Mouse (Mus musculus) intestine, postnatal 0 days (tissue): Measurements from ENCODE around the gene Fuca1. TPM values are rescaled to one million over a fixed set of nuclear protein-coding genes. Genes with fewer than 3 reads are reported as not detected.

Source experiments
- ATAC-seq: fragments of 200-750 bp; cut with Nextera tagmentation; 2 replicates; pipeline ENCODE4 v1.8.0; 2017; ENCODE audit warnings: mild to moderate bottlenecking, moderate TSS enrichment, moderate library complexity
- H3K27ac ChIP-seq: fragments of 300-500 bp; sonication (generic); 2 replicates; pipeline ENCODE4 v1.5.1; 2014; ENCODE audit warnings: mild to moderate bottlenecking, low read depth, low read length, moderate library complexity
- H3K27me3 ChIP-seq: fragments of 300-500 bp; sonication (generic); replicated peaks from 2 replicates; pipeline ENCODE4 v1.6.1; 2014; ENCODE audit warnings: low read length, mixed read lengths; ENCODE audit not compliant: control insufficient read depth, insufficient read depth
- H3K36me3 ChIP-seq: fragments of 300-500 bp; sonication (generic); 2 replicates; pipeline ENCODE4 v1.6.1; 2014; ENCODE audit warnings: mild to moderate bottlenecking, moderate library complexity; ENCODE audit not compliant: control insufficient read depth, insufficient read depth
- H3K4me1 ChIP-seq: fragments of 300-500 bp; sonication (generic); replicated peaks from 2 replicates; pipeline ENCODE4 v1.6.1; 2014; ENCODE audit warnings: antibody characterized with exemption, low read length, mixed read lengths; ENCODE audit not compliant: control insufficient read depth, insufficient read depth
- H3K4me2 ChIP-seq: fragments of 300-500 bp; sonication (generic); replicated peaks from 2 replicates; pipeline ENCODE4 v1.6.1; 2014; ENCODE audit warnings: low read depth, mild to moderate bottlenecking, moderate library complexity
- H3K4me3 ChIP-seq: fragments of 300-500 bp; sonication (generic); 2 replicates; pipeline ENCODE4 v1.5.1; 2014; ENCODE audit warnings: low read depth, low read length
- H3K9ac ChIP-seq: fragments of 300-500 bp; sonication (generic); 2 replicates; pipeline ENCODE4 v1.6.1; 2014; ENCODE audit warnings: mild to moderate bottlenecking, low read depth, low read length
- H3K9me3 ChIP-seq: fragments of 300-500 bp; sonication (generic); 2 replicates; pipeline ENCODE4 v1.6.1; 2016; ENCODE audit warnings: mixed run types; ENCODE audit not compliant: control insufficient read depth
- CTCF ChIP-seq: sonication (generic); IDR thresholded peaks from 2 replicates; pipeline ENCODE4 v1.5.1; 2016; ENCODE audit warnings: low read depth, mild to moderate bottlenecking, control low read depth, antibody characterized with exemption, moderate library complexity
- WGBS: fragments of 180-500 bp; shearing (Covaris S2); extraction: QIAGEN DNeasy Blood & Tissue Kit; methylation state at CpG from one replicate; pipeline ENCODE4 v1.1.7; 2014; 5-methylcytosine and 5-hydroxymethylcytosine counted together
- polyA plus RNA-seq: library from polyadenylated mRNA; unstranded; fragments of >200 nt; fragmentation: Nextera tagmentation; extraction: Ambion mirVana; gene quantifications from 2 replicates; pipeline ENCODE4 v1.2.1, GENCODE M21; 2015

Fuca1 gene
- polyA plus RNA-seq, 1 experiment from 2014 or later: 717 TPM

GRCm38 (mm10) chr4:135904810-135905209, 15.7 kb upstream of the Fuca1 start:
- Histone ChIP-seq H3K27ac (no peak overlapping the region), H3K36me3 (no peaks in the 10 kb centered on the region), H3K9me3 (no peaks in the 10 kb centered on the region), H3K27me3 (no peaks in the 10 kb centered on the region), H3K4me3 (no peak overlapping the region), H3K4me2 (no peak overlapping the region), H3K4me1 (no peaks in the 10 kb centered on the region), H3K9ac (no peak overlapping the region)
- WGBS: 38% methylated on average over 1 of the region's 1 CpGs
- TF ChIP-seq CTCF: no peak
- no peak for ATAC-seq

GRCm38 (mm10) chr4:135906633-135907032, 13.9 kb upstream of the Fuca1 start:
- Histone ChIP-seq H3K4me2 (no peak overlapping the region), H3K27ac (no peak overlapping the region), H3K27me3 (no peaks in the 10 kb centered on the region), H3K9ac (no peak overlapping the region), H3K9me3 (no peaks in the 10 kb centered on the region), H3K4me1 (no peaks in the 10 kb centered on the region), H3K4me3 (no peak overlapping the region), H3K36me3 (no peaks in the 10 kb centered on the region)
- no peak for ATAC-seq
- no peak for TF ChIP-seq CTCF
- WGBS: 76% methylated on average over 3 of the region's 3 CpGs

DNA sequence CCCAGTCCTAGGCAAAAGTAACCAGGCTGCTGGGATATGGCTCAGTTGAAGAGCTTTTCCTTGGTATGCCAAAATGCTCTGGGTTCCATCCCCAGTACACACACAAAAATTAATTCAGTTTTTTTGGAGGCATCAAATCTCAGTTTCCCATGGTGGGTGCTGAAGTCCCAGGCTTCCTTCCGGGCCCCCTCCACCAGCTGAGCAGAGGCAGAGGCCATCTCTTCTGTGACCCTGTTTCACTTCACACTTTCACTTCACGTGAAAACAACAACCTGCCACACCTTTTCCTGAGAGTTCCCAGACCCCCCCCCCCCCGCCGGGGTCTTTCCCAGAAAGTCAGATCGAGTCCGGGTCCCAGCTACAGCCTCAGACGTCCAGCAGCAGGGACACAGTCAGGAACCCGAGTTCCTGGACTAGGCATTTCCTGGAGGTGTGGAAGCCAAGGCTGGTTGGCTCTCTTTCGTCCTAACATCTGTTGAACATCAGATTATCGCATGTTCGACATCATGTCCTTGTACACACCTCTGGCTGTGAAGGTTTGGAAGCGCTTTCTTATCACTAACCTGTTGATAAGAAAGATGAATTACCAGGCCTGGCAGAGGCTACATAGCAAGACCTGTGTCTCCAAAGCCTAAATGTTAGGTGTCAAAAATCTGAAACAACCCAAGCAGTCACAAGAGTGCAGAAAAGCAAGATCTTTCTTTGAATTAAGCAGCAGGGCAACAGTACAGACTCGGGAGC, 11.0 kb upstream of the Fuca1 start:
- WGBS: 32% methylated on average over 13 of the region's 13 CpGs
- H3K27ac ChIP-seq: no peak overlapping the region

DNA sequence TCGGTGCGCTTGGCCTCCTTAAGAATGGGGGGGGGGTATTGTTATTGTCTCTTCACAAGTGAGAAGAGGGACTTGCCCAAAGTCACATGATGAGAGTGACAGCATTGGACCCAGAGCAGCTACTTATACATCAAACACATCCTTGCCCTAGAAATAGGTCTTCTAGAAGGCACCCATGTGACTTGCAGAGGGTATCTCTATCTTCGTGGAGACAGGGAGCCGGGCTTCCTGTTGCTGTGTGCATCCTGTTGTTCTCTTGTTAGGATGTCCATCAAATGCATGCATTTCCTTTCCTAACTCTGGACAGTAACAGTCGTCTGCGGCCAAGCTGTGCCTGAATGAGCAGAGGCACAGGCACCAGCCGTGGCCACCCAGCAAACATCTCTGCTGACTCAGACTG, 9.0 kb upstream of the Fuca1 start:
- H3K4me1 ChIP-seq: no peaks in the 10 kb centered on the region
- H3K27me3 ChIP-seq: no peaks in the 10 kb centered on the region
- no peak for ATAC-seq
- H3K9ac ChIP-seq: no peak overlapping the region
- H3K36me3 ChIP-seq: no peaks in the 10 kb centered on the region
- H3K4me2 ChIP-seq: no peak overlapping the region
- H3K27ac ChIP-seq: no peak overlapping the region
- H3K4me3 ChIP-seq: no peak overlapping the region
- WGBS: 75% methylated on average over 7 of the region's 7 CpGs
- H3K9me3 ChIP-seq: no peaks in the 10 kb centered on the region
- TF ChIP-seq CTCF: no peak

More for the DNA sequence above, 11.0 kb upstream of the Fuca1 start:
- no peaks in the 10 kb centered on the region for H3K27me3 ChIP-seq
- H3K4me1 ChIP-seq: no peaks in the 10 kb centered on the region
- no peak for TF ChIP-seq CTCF
- H3K36me3 ChIP-seq: no peaks in the 10 kb centered on the region
- no peaks in the 10 kb centered on the region for H3K9me3 ChIP-seq
- H3K4me2 ChIP-seq: no peak overlapping the region
- no peak for ATAC-seq
- no peak overlapping the region for H3K9ac ChIP-seq
- no peak overlapping the region for H3K4me3 ChIP-seq

DNA sequence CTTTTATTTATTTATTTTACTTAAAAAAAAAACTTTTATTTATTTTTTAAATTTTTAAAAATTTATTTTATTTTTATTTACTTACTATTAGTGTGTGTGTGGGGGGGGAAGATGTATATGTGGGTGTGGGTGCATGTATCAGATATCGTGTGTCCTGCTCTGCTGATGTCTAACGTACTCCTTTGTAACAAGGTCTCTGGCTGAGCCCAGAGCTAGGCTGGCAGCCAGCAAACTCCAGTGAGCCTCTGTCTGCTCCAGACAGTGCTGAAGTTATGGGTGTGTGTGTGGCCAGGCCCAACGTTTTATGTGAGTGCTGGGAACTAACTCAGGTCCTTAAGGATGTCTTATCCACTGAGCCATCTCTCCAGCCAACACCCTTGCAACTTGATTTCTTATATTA, 8.4 kb upstream of the Fuca1 start:
- Histone ChIP-seq H3K4me1 (no peaks in the 10 kb centered on the region), H3K9ac (no peak overlapping the region), H3K36me3 (no peaks in the 10 kb centered on the region), H3K4me2 (no peak overlapping the region), H3K9me3 (no peaks in the 10 kb centered on the region), H3K4me3 (no peak overlapping the region), H3K27me3 (no peaks in the 10 kb centered on the region), H3K27ac (no peak overlapping the region)
- 55% methylated on average over 3 of the region's 3 CpGs for WGBS
- TF ChIP-seq CTCF: no peak
- ATAC-seq: no peak

DNA sequence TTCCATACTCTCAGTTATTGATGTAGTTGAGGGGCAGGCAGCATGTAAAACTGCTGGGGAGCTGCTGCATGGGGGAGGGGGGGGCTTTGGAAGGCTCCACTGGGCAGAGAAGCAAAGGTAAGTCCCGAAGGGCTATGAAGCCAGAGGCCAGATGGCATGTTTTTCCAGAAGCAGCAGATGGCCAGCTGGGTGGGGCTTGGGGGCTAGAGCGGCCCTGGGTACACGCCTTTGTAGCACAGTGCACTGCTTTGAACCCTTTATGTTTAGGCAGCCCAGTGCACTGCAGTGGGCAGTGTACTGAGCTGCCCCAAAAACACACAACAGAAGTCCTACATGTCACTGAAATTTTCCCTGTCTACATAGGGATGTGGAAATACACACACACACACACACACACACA, 7.7 kb upstream of the Fuca1 start:
- no peaks in the 10 kb centered on the region for H3K9me3 ChIP-seq
- H3K27ac ChIP-seq: no peak overlapping the region
- TF ChIP-seq CTCF: no peak
- no peaks in the 10 kb centered on the region for H3K27me3 ChIP-seq
- H3K4me3 ChIP-seq: no peak overlapping the region
- no peak overlapping the region for H3K4me2 ChIP-seq
- no peak overlapping the region for H3K9ac ChIP-seq
- WGBS: 24% methylated on average over 3 of the region's 3 CpGs
- no peaks in the 10 kb centered on the region for H3K36me3 ChIP-seq
- no peak for ATAC-seq
- peaks cover 4% of the 10 kb centered on the region; the same call in 1 of the 2 replicates for H3K4me1 ChIP-seq
